Mouse (Mus musculus) spleen, postnatal 10 days (tissue): ENCODE data around the gene H2-T24.
"Not testable (repeated sequence)": the region's sequence is repeated elsewhere in the genome, so short reads cannot be mapped to it uniquely, and the experiment has no call there.

Experiments used
- DNase-seq, 2 experiments: peaks; one replicate each; pipeline ENCODE4 v3.0.0; 2021 to 2022; ENCODE audit warnings: low spot score in 2 of 2

H2-T24 gene

GRCm38 (mm10) chr17:36023710-36024654 is 3.6 kb upstream of the H2-T24 start:
- DNase-seq: peak; percentile 32 to 44

- DNase-seq: peak in 1 of 2 experiments; percentile 13
Observed at GRCm38 (mm10) chr17:36022922-36023321, 2.6 kb upstream of the H2-T24 start.

- DNase-seq: peak in 1 of 2 experiments; percentile 20
Observed at GRCm38 (mm10) chr17:36022098-36022497, 1.7 kb upstream of the H2-T24 start.

GRCm38 (mm10) chr17:36021309-36021708 is 949 bp upstream of the H2-T24 start:
- no peak for DNase-seq

GRCm38 (mm10) chr17:36019519-36019918 is 841 bp downstream of the H2-T24 start:
- DNase-seq: no peak

GRCm38 (mm10) chr17:36018979-36019378 is 1.4 kb downstream of the H2-T24 start:
- DNase-seq: peak in 1 of 2 experiments; percentile 52

- no peak for DNase-seq
Observed at GRCm38 (mm10) chr17:36017046-36017445, 3.3 kb downstream of the H2-T24 start.

- no peak for DNase-seq
Observed at GRCm38 (mm10) chr17:36014977-36015376, 5.4 kb downstream of the H2-T24 start.

- DNase-seq: not testable (repeated sequence)
Observed at GRCm38 (mm10) chr17:36004409-36004808, 16.0 kb downstream of the H2-T24 start.

GRCm38 (mm10) chr17:36003331-36003730 is 17.0 kb downstream of the H2-T24 start:
- no peak for DNase-seq

GRCm38 (mm10) chr17:36001966-36002365 is 18.4 kb downstream of the H2-T24 start:
- peak; percentile 68 to 83 for DNase-seq

- peak; percentile 44 to 74 for DNase-seq
Observed at GRCm38 (mm10) chr17:36001121-36001897, 19.1 kb downstream of the H2-T24 start.

GRCm38 (mm10) chr17:36000349-36000748 is 20.0 kb downstream of the H2-T24 start:
- peak; percentile 39 to 56 for DNase-seq

- DNase-seq: peak in 1 of 2 experiments; percentile 57
Observed at GRCm38 (mm10) chr17:35999356-35999755, 21.0 kb downstream of the H2-T24 start.

- peak; percentile 21 to 55 for DNase-seq
Observed at GRCm38 (mm10) chr17:35998545-35999305, 21.6 kb downstream of the H2-T24 start.

GRCm38 (mm10) chr17:35997713-35998510 is 22.4 kb downstream of the H2-T24 start:
- DNase-seq: peak; percentile 63 to 80

GRCm38 (mm10) chr17:35996949-35997348 is 23.4 kb downstream of the H2-T24 start:
- peak; percentile 98 to 99 for DNase-seq

- DNase-seq: peak in 1 of 2 experiments; percentile 28
Observed at GRCm38 (mm10) chr17:35994879-35995240, 25.5 kb downstream of the H2-T24 start.

- peak; percentile 69 to 84 for DNase-seq
Observed at GRCm38 (mm10) chr17:35994175-35994878, 26.0 kb downstream of the H2-T24 start.

- peak; percentile 83 to 88 for DNase-seq
Observed at GRCm38 (mm10) chr17:35993675-35994074, 26.7 kb downstream of the H2-T24 start.
